Mouse (Mus musculus) embryonic facial prominence, embryonic 10.5 days (tissue): ENCODE results near the gene Accsl. TPM values are rescaled to one million over a fixed set of nuclear protein-coding genes. Genes with fewer than 3 reads are reported as not detected.

Experiments
- DNase-seq: peaks from one replicate; pipeline ENCODE4 v3.0.0-alpha.2; 2017; ENCODE audit warnings: low spot score
- H3K27ac ChIP-seq: fragments of 300-500 bp; sonication (generic); replicated peaks from 2 replicates; pipeline ENCODE4 v1.5.1; 2016; ENCODE audit warnings: mild to moderate bottlenecking
- H3K27me3 ChIP-seq: fragments of 300-500 bp; sonication (generic); replicated peaks from 2 replicates; pipeline ENCODE4 v1.6.1; 2016; ENCODE audit warnings: low read depth, mild to moderate bottlenecking; ENCODE audit not compliant: poor library complexity, severe bottlenecking
- H3K36me3 ChIP-seq: fragments of 300-500 bp; sonication (generic); replicated peaks from 2 replicates; pipeline ENCODE4 v1.6.1; 2016; ENCODE audit warnings: mild to moderate bottlenecking, moderate library complexity
- H3K4me1 ChIP-seq: fragments of 300-500 bp; sonication (generic); 2 replicates; pipeline ENCODE4 v1.6.1; 2016
- H3K4me3 ChIP-seq: fragments of 300-500 bp; sonication (generic); 2 replicates; pipeline ENCODE4 v1.5.1; 2016; ENCODE audit warnings: mild to moderate bottlenecking, moderate library complexity
- H3K9me3 ChIP-seq: fragments of 300-500 bp; sonication (generic); 2 replicates; pipeline ENCODE4 v1.6.1; 2016; ENCODE audit warnings: mild to moderate bottlenecking
- WGBS: fragments of 180-500 bp; shearing (Covaris S2); methylation state at CpG from one replicate; pipeline ENCODE4 v1.1.7; 2016; 5-methylcytosine and 5-hydroxymethylcytosine counted together
- polyA plus RNA-seq: library from polyadenylated mRNA; unstranded; fragments of >200 nt; fragmentation: Nextera tagmentation; extraction: Ambion mirVana; gene quantifications from 2 replicates; pipeline ENCODE4 v1.2.1, GENCODE M21; 2016

The Accsl gene
- polyA plus RNA-seq, 1 experiment from 2014 or later: 0.14 TPM

DNA sequence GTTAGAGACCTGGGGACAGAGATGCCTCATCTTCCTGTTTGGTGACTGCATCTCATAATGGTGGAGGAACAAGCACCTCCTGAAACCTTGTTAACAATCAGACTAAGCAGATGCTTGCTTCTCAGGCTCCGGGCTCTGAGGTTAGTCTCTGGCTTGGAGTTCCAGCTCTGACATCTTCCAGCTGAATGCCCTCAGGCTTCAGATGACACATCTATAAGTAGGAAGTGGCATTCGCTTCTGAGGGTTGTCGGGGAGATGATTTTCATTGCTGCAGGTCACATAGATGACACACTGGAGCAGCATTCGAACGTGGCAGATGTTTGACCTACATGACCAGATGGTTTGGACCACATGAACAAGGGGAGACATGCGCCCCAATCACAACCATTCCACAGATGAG lies 19.4 kb upstream of the Accsl start:
- WGBS: 85% methylated on average over 6 of the region's 6 CpGs
- no peaks in the 10 kb centered on the region for H3K27me3 ChIP-seq
- no peak overlapping the region for H3K4me3 ChIP-seq
- no peak for DNase-seq
- H3K4me1 ChIP-seq: peaks cover 20% of the 10 kb centered on the region
- no peaks in the 10 kb centered on the region for H3K9me3 ChIP-seq
- no peaks in the 10 kb centered on the region for H3K36me3 ChIP-seq
- no peak overlapping the region for H3K27ac ChIP-seq

- H3K4me3 ChIP-seq: no peak overlapping the region
- H3K27me3 ChIP-seq: no peaks in the 10 kb centered on the region
- WGBS: 87% methylated on average over 11 of the region's 11 CpGs
- H3K9me3 ChIP-seq: no peaks in the 10 kb centered on the region
- peaks cover 16% of the 10 kb centered on the region for H3K4me1 ChIP-seq
- no peaks in the 10 kb centered on the region for H3K36me3 ChIP-seq
- H3K27ac ChIP-seq: no peak overlapping the region
- no peak for DNase-seq
These were observed 18.3 kb upstream of the Accsl start for GRCm38 (mm10) chr2:93887273-93887672.

DNA sequence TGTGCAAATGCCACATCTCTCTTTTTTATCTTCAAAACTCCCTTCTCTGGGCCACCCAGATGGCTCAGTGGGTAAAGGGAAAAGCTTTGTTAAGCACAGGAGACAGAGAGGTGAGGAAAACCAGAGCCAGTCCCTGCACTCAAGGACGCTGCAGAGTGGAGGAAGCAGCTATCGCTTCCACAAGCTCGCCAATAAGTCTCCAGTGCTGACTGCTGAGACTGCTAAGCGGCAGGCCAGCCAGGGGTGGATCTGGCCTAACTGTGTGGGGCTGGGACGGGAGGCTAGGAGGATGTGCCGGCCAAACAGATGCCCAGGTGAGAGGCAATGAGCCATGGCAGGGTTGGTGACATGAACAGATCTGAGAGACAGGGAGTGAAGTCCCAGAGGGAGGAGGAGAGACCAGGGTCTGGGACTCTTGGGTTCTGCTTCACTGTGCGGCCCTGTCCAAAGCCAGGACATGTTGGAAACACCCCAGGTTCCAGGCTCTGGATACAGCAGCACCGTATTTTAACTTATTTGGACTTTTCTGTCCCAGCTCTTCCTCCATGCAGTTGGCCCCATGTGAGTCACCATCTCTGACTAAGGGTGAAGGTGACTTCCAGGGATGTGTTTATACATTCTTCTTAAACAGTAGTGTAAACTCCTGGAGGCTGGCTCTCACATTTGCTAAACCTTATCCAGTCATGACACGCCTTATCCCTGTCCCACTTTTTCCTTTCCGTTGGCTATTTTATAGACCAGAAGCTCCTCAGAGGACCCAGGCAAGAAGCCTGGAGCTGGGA lies 17.2 kb upstream of the Accsl start:
- no peaks in the 10 kb centered on the region for H3K27me3 ChIP-seq
- H3K4me3 ChIP-seq: no peak overlapping the region
- no peak overlapping the region; the same call in 1 of the 2 replicates for H3K27ac ChIP-seq
- H3K4me1 ChIP-seq: peaks cover 12% of the 10 kb centered on the region
- no peaks in the 10 kb centered on the region for H3K9me3 ChIP-seq
- no peaks in the 10 kb centered on the region for H3K36me3 ChIP-seq
- 63% methylated on average over 10 of the region's 10 CpGs for WGBS
- no peak for DNase-seq

- 0 out of 2 replicates have a peak, but pooled peaks cover 6% of the 10 kb centered on the region for H3K4me1 ChIP-seq
- H3K4me3 ChIP-seq: no peak overlapping the region
- H3K9me3 ChIP-seq: no peaks in the 10 kb centered on the region
- DNase-seq: no peak
- no peaks in the 10 kb centered on the region for H3K36me3 ChIP-seq
- H3K27me3 ChIP-seq: no peaks in the 10 kb centered on the region
- WGBS: 55% methylated on average over 5 of the region's 5 CpGs
- no peak overlapping the region for H3K27ac ChIP-seq
These were observed 14.1 kb upstream of the Accsl start for GRCm38 (mm10) chr2:93883066-93883465.

DNA sequence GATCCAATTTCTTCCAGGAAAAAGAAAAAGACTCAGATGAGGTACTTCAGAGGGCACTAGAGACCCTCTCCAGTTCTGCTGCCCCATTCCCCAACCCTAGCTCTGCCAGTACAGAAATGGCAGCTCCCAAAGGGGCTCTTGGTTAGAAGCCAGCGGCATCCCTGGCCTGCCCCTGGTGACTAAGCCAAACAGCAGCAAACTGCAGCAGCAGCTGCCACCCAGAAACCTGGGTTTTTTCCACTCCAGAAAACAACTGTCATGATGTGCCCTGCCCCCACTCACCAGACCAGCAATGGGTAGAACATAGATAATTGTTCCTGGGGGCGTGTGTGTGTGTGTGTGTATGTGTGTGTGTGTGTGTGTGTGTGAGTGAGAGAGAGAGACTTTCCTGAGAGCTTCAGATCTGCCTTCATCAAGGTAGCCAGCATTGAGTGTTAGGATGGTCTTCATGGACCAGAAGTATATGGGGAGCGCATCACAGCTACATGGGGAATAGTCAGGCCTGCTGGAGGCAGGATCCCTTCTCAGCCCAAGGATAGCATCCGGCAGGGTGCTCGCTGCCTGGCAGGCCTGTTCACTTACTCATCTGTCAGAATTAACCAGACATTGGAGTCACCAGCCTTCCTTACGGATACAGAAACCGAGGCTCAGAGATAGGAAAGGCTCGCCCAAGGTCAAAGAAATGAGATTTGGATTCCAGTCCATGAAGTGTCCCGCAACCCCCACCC lies 12.8 kb upstream of the Accsl start:
- WGBS: 88% methylated on average over 9 of the region's 9 CpGs
- H3K4me1 ChIP-seq: 0 out of 2 replicates have a peak, but pooled peaks cover 6% of the 10 kb centered on the region
- H3K27ac ChIP-seq: no peak overlapping the region

DNA sequence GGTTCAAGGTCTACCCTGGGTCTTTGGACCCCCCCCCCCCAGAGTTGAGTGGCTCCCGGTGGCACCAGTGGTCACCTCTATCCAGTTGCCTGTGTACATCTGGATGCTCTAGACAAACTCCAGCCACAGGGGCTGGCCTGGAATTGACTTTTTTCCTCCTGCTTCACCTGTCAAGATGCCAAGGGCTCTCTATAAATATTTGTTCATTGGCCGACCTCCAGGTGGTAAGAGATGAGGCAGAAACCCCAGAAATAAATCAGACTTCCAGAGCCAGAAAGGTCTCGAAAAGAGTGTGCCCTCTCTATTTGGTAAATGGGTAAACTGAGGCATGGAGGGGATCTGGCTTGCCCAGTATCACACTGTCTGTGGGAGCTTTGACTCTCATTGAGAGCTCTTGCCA lies 12.0 kb upstream of the Accsl start:
- Histone ChIP-seq H3K27ac (no peak overlapping the region), H3K9me3 (no peaks in the 10 kb centered on the region), H3K4me1 (0 out of 2 replicates have a peak, but pooled peaks cover 6% of the 10 kb centered on the region), H3K27me3 (no peaks in the 10 kb centered on the region), H3K4me3 (no peak overlapping the region), H3K36me3 (no peaks in the 10 kb centered on the region)
- 86% methylated on average over 3 of the region's 3 CpGs for WGBS
- no peak for DNase-seq

More for the DNA sequence above, 12.8 kb upstream of the Accsl start:
- no peaks in the 10 kb centered on the region for H3K36me3 ChIP-seq
- no peak for DNase-seq
- H3K27me3 ChIP-seq: no peaks in the 10 kb centered on the region
- no peaks in the 10 kb centered on the region for H3K9me3 ChIP-seq
- no peak overlapping the region for H3K4me3 ChIP-seq

- Histone ChIP-seq H3K27me3 (no peaks in the 10 kb centered on the region), H3K27ac (no peak overlapping the region), H3K4me1 (0 out of 2 replicates have a peak, but pooled peaks cover 6% of the 10 kb centered on the region), H3K9me3 (no peaks in the 10 kb centered on the region), H3K36me3 (no peaks in the 10 kb centered on the region), H3K4me3 (no peak overlapping the region)
- DNase-seq: no peak
- 64% methylated on average over 8 of the region's 8 CpGs for WGBS
These were observed 11.5 kb upstream of the Accsl start for GRCm38 (mm10) chr2:93880450-93880849.

DNA sequence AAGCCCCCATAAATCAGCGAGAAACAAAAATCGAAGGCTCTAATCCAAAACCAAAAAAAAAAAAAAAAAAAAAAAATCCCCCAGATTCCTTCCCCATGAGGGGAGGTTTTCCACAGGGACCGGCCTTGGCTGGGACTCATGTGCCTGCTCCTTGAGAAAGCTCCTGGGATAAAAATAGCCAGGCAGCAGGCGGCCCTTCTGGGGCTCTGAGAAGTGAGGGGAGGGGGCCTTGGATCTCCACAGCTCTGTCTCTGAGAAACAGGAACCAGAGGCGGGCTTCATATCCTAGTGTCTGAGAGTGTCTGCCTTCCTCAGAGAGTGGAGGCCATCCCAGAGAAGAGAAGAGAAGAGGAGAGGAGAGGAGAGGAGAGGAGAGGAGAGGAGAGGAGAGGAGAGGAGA lies 8.0 kb upstream of the Accsl start:
- WGBS: 62% methylated on average over 5 of the region's 5 CpGs

GRCm38 (mm10) chr2:93874606-93875005 lies 5.6 kb upstream of the Accsl start:
- DNase-seq: no peak
- no peaks in the 10 kb centered on the region for H3K36me3 ChIP-seq
- H3K27ac ChIP-seq: peak overlapping the region; percentile 27; the same call in 1 of the 2 replicates

More for the DNA sequence above, 8.0 kb upstream of the Accsl start:
- Histone ChIP-seq H3K27ac (no peak overlapping the region), H3K36me3 (no peaks in the 10 kb centered on the region), H3K4me3 (no peak overlapping the region), H3K4me1 (peaks cover 26% of the 10 kb centered on the region), H3K9me3 (no peaks in the 10 kb centered on the region), H3K27me3 (no peaks in the 10 kb centered on the region)
- no peak for DNase-seq

GRCm38 (mm10) chr2:93874227-93874514 lies 5.2 kb upstream of the Accsl start:
- 24% methylated on average over 2 of the region's 2 CpGs for WGBS
- no peak for DNase-seq
- 0 out of 2 replicates have a peak overlapping the region, but pooled peaks have one; percentile 16 for H3K4me3 ChIP-seq
- H3K36me3 ChIP-seq: no peaks in the 10 kb centered on the region
- H3K27me3 ChIP-seq: no peaks in the 10 kb centered on the region
- H3K9me3 ChIP-seq: no peaks in the 10 kb centered on the region
- peaks cover 20% of the 10 kb centered on the region for H3K4me1 ChIP-seq
- peak overlapping the region; percentile 27; the same call in 1 of the 2 replicates for H3K27ac ChIP-seq

More at GRCm38 (mm10) chr2:93874606-93875005, 5.6 kb upstream of the Accsl start:
- H3K27me3 ChIP-seq: no peaks in the 10 kb centered on the region
- no peaks in the 10 kb centered on the region for H3K9me3 ChIP-seq
- WGBS: 85% methylated on average over 3 of the region's 3 CpGs
- H3K4me3 ChIP-seq: no peak overlapping the region
- peaks cover 20% of the 10 kb centered on the region for H3K4me1 ChIP-seq

- peak overlapping the region; percentile 70 for H3K27ac ChIP-seq
- 0 out of 2 replicates have a peak overlapping the region, but pooled peaks have one; percentile 16 for H3K4me3 ChIP-seq
- H3K36me3 ChIP-seq: no peaks in the 10 kb centered on the region
- H3K4me1 ChIP-seq: peaks cover 20% of the 10 kb centered on the region
- WGBS: 9% methylated on average over 12 of the region's 12 CpGs
- DNase-seq: peak; percentile 48
- H3K9me3 ChIP-seq: no peaks in the 10 kb centered on the region
- H3K27me3 ChIP-seq: no peaks in the 10 kb centered on the region
These were observed 4.7 kb upstream of the Accsl start for GRCm38 (mm10) chr2:93873449-93874226.

- Histone ChIP-seq H3K36me3 (no peaks in the 10 kb centered on the region), H3K27me3 (no peaks in the 10 kb centered on the region), H3K27ac (no peak overlapping the region), H3K4me3 (no peak overlapping the region), H3K4me1 (peaks cover 20% of the 10 kb centered on the region), H3K9me3 (no peaks in the 10 kb centered on the region)
- WGBS: 68% methylated on average over 7 of the region's 7 CpGs
- no peak for DNase-seq
These were observed 3.3 kb upstream of the Accsl start for GRCm38 (mm10) chr2:93872257-93872656.
